Mouse (Mus musculus): ENCODE data around the gene Glrx5.

The Glrx5 gene

GRCm38 (mm10) chr12:105004956-105005714, 27.4 kb upstream of the Glrx5 start:
- DNase-seq: no peak

- DNase-seq: no peak
Measured at GRCm38 (mm10) chr12:105005715-105005972, 26.8 kb upstream of the Glrx5 start.

GRCm38 (mm10) chr12:105008150-105008549, 24.3 kb upstream of the Glrx5 start:
- peak in 1 of 2 experiments; percentile 45 for DNase-seq

DNA sequence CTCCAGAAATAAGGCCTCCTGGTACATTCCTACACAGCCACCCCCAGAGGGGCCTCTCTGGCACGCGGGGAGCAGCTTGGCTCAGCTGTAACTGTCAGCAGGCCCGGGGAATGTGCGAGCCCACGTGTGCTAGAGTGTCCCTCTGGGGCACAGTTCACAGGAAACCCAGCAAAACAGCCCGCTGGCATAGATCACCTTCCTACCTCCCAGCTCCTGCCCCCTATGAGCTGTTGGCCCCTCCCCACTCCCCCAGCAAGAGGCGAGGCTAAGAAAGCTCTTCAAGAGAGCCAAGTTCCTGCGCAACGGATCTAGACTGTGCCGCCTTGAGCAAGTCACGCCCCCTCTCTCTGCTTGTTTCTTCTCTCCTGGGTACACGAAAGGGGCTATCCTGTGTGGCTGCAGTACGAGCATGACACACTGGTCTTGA, 23.7 kb upstream of the Glrx5 start:
- DNase-seq: peak; percentile 80 to 91

DNA sequence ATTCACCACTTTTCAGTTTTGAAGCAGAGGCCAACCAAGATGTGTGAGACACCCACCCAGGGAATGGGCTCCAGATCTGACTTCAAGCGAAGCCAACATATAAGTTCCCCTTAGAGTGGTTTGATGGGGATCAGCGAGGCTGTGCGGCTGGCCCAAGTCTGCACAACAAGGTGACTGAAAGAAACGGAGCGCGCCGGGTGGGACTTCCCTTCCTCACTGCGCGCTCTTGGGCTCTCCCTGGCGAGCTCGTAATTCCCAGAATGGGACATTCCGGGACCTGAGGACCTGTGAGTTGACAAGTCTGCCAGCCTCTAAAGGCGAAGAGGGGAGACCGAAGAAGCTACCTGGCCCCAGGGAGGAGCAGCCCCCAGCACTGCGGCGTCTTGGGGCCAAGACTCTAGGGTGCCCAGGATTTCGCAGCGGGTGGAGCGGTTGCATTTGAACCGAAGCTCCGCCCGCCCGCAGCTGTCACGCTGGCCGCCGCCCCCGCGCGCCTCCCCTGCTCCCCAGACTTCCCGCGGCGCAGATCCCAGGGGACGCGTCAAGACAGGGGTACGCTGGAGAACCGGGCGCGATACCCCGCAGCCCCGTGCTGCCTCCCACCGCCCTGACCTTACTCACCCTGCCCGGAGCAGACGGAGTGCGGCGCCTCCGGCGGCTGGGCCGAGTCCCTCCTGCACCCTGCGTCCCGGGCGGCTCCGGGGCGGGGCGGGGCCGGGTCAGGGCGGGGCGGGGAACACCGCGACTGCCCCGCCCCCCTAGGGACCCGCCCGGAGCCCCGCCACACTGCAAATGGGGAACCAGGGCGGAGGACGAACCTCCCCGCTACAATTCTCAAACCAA, 22.9 kb upstream of the Glrx5 start, which contains the start of gene Syne3:
Syne3 (minus strand) TSS at position 440 of the 843 bp plus-strand sequence.
- DNase-seq: peak; percentile 86 to 87

DNA sequence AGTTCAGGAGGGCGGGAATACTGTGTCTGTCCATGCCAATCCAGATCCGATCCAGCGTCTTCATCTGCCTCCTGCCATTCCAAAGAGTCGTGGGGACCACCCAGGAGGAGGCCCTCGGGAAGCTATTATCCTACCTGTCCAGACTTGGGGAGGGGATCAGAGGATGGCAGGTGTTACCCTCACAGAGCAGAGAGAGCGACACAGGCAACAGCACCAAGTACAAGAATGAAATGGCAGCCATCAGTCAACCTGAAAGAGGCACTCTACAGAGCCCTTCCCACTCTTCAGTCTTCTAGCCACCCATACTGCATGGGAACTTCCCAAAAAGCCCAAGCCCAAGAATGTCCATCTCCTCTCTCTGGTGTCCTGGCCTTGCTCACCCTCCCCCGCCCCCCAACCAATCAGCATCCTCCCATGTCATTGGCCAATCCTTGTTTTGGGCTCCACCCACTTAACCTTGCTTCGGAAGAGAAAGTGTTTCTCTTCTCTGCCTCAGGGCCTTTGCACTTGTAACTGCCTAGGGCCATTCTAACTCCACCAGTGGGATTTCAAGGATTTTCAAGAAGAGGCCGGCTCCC, 22.2 kb upstream of the Glrx5 start:
- no peak for DNase-seq

DNA sequence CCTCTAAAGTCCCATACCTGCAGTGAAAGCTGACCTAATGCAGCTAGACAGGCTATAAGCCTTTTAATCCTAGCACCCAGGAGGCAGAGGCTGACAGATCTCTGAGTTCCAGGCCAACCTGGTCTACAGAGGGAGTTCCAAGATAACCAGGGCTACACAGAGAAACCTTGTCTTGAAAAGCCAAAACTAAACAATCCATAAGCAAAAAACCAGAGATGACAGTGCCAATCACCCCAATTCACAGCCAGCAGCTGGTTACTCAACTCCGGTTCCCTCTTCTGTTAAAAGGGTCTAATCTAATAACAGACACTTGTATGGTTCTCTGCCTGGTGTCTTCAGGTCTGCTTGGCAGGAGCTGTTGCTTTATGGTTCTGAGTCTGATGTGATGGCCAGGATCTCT, 20.9 kb upstream of the Glrx5 start:
- DNase-seq: no peak

- DNase-seq: no peak
Measured at GRCm38 (mm10) chr12:105012314-105012713, 20.2 kb upstream of the Glrx5 start.

- DNase-seq: peak; percentile 83 to 88
Measured at GRCm38 (mm10) chr12:105013065-105013464, 19.4 kb upstream of the Glrx5 start.

- no peak for DNase-seq
Measured at GRCm38 (mm10) chr12:105016199-105016598, 16.3 kb upstream of the Glrx5 start.

DNA sequence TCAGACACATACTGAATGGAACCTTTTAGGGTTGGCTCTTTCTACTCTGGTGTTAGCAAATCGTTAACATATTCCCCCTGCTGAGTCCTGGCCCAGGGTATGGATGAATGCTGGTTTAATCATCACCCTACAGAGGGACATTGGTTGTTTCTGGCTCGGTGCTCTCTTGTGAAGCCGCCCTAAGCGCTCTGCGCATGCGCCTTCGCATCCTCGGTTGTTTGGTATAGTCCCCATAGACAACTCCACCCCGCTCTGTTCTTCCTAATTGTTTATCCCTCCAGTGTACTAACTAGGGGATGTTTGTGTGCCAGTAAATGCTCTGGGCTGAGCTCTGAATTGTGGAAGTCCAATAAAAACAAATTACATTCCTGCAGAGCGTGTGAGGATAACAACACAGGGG, 15.8 kb upstream of the Glrx5 start:
- DNase-seq: no peak

GRCm38 (mm10) chr12:105019359-105020219, 12.9 kb upstream of the Glrx5 start:
- no peak for DNase-seq

DNA sequence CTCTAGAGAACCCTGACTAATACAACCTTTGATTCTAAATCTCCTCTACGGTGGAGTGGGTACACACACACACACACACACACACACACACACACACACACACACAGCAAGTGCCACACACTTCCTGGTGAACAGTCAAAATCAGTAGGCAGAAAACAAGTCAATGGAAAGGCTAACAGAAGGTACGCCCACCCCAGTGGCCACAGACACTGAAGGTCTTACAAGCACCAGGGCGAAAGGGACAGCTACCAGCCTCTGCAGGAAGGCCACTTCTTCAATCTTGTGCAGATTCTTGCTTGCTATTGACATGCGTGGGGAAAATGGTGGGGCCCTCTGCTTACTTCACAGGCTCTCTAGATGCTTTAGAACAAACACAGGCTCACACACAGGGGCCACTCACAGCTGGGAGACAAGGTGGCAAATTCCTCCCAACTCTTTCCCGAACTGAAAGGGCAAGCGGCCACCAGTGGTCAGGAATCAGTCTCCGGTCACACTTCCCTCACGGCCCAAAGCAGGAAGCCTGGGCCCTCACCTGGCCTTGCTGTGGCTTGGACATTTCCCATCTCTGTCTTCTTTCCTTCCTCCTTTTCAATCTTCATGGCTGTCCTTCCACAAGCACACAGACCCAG, 10.9 kb upstream of the Glrx5 start:
- DNase-seq: no peak

DNA sequence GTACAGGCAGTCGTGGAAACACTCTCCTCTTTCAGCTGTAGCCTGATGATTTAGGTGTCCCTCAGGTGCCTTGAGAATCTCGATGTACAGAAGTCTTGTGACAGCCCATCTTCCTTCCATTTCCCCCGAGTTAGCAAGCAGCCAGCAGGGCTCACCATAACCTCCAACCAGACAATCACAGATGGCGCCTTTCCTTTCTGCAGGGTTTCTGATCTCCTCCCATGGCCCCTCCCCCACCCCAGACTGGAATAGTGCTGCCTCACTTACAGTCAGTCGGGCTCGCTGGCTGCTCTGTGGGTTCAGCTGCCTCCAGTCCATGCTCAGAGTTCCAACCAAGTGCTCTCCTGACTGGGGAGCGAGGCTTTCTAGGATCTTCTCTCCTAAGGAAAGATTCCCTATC, 10.3 kb upstream of the Glrx5 start:
- DNase-seq: peak; percentile 65 to 72

- peak in 1 of 2 experiments; percentile 48 for DNase-seq
Measured at GRCm38 (mm10) chr12:105022776-105023175, 9.7 kb upstream of the Glrx5 start.

GRCm38 (mm10) chr12:105025271-105025946, 7.1 kb upstream of the Glrx5 start:
- peak; percentile 68 to 73 for DNase-seq

DNA sequence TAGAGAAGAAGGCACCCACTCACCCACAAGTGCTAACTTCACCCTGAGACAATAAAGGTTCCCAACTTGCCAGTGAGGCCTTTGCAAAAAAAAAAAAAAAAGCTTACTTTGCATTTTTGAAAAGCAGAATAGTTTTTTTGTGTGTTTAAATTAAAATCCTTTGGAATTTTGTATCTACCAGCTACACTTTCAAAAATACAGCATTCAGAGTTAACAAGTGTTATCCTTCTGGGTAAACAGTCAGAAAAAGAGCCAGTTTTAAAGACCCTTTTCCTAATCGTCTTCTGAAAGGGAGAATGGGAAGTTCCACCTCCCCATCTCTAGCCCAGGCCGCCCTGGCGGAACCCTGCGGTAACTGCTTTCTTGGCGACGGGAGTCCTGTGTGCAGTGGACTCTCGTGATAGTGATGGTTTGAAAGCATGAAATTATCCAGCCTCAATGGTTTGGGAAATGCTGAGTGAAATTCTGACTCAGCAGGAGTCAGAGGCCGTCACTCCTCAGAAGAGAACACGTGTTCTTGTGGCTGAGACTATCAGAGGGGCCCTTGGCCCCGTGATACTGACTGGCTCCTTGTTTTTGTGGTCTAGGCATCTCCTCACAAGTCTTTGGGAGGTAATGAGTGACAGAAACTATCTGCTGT, 6.4 kb upstream of the Glrx5 start:
- DNase-seq: no peak

DNA sequence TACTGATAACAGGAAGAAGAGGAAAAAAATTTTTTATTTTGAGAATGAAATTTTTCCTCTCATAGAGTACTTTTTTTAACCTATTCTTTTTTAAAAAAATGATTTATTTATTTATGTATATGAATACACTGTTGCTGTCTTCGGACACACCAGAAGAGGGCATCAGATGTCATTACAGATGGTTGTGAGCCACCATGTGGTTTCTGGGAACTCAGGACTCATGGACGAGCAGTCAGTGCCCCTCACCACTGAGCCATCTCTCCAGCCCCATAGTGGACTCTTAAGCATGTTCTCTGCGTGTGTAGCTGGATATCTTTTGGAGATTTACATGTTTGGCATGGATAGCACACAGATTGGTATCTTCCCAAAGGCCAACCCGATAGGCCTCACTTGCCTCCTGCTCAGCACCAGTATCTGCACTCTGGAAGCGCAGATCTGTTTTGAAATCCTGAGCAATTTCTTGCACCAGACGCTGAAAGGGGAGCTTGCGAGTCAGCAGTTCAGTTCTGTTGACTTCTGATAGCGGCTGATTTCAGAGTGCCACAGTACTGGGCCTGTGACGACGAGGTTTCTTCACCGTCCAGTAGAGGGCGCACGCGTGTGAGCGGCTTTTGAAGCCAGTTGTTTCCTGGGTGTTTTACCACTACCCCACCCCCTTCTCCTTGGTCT, 5.0 kb upstream of the Glrx5 start:
- DNase-seq: peak; percentile 89 to 90

DNA sequence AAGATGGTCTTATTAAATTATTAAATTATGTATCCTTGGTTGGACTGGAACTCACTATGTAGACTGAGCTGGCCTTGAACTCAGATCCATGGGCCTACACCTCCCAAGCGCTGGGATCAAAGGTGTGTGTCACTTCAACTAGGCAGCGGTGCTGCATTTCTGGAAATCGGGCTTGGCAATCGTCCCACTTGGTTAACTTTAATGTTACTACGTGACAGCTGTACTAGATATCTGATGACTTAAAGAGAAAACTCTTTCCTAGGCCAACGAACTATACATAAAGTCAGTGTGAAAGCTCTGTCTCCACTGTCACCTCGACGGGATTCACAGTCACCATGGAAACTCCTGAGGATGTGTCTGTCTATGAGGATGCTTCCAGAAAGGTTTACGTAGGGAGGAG, 2.6 kb upstream of the Glrx5 start:
- DNase-seq: no peak

Data from thymus, postnatal 36 days (tissue).